Mouse (Mus musculus): ENCODE measurements around the gene Pou3f1. TPM values are rescaled to one million over a fixed set of nuclear protein-coding genes. Genes with fewer than 3 reads are reported as not detected.

The Pou3f1 gene
- polyA plus RNA-seq, 1 experiment from 2014 or later: 22.6 TPM

DNA sequence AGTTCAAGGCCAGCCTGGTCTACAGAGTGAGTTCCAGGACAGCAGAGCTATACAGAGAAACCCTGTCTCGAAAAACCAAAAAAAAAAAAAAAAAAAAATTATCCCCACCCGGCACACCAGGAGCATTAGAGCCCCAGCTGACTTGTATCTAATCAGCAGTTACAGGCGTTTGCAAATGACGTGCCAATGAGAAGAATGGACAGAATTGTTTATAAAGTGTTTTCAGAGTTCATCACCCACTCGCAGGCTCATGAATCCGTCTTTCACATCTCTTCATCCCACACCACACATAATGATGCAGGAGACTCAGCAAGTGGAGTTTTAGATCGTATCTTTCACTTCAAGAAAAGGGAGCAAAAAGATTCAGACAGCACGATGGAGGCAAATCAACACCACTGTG lies 28.8 kb downstream of the Pou3f1 start:
- Histone ChIP-seq H3K4me2 (ENCODE audit: low read length) (no peak overlapping the region), H3K4me1 (ENCODE audit: control insufficient read depth, insufficient read depth, low read length) (no peaks in the 10 kb centered on the region), H3K9ac (replicated peaks; ENCODE audit: low read length) (no peak overlapping the region), H3K36me3 (ENCODE audit: control insufficient read depth, insufficient read depth, low read length) (peaks cover 62% of the 10 kb centered on the region), H3K4me3 (replicated peaks; ENCODE audit: low read depth, low read length) (no peak overlapping the region), H3K27me3 (ENCODE audit: control insufficient read depth, insufficient read depth, low read length) (no peaks in the 10 kb centered on the region), H3K27ac (replicated peaks; ENCODE audit: low read depth, low read length) (no peak overlapping the region), H3K9me3 (ENCODE audit: control insufficient read depth, low read length) (no peaks in the 10 kb centered on the region)
- ATAC-seq (ENCODE audit: low FRiP score, low TSS enrichment): no peak
- WGBS: 93% methylated on average over 8 of the region's 8 CpGs
- DNase-seq: no peak

DNA sequence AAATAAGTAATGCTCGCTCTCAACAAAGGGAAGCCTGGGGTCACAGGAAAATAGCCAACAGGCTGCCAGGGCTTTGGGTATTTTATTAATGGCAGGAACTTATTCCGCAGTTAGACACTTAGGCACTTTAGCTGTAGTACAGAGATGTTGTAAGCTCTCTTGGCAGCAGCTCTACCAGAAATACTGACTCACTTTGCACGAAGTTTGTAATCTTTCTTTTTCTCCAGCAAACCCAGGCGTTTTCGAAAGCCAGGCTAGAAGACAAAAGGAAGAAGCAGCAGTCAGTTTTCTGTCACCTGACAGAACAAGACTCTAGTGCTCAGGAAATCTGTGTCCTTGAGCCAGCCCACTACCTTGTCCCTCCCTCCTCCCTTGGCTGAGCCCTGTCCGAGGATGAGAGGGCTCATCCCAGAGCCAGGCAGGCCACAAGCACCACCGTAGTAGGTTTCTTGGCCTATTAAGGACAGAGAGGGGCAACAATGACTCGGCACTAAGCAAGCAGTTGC lies 29.3 kb downstream of the Pou3f1 start:
- Histone ChIP-seq H3K4me1 (ENCODE audit: control insufficient read depth, insufficient read depth, low read length) (no peaks in the 10 kb centered on the region), H3K4me2 (ENCODE audit: low read length) (no peak overlapping the region), H3K9me3 (ENCODE audit: control insufficient read depth, low read length) (no peaks in the 10 kb centered on the region), H3K4me3 (replicated peaks; ENCODE audit: low read depth, low read length) (no peak overlapping the region), H3K27ac (replicated peaks; ENCODE audit: low read depth, low read length) (no peak overlapping the region), H3K27me3 (ENCODE audit: control insufficient read depth, insufficient read depth, low read length) (no peaks in the 10 kb centered on the region), H3K9ac (replicated peaks; ENCODE audit: low read length) (no peak overlapping the region), H3K36me3 (ENCODE audit: control insufficient read depth, insufficient read depth, low read length) (peaks cover 59% of the 10 kb centered on the region)
- 90% methylated on average over 8 of the region's 8 CpGs for whole genome bisulfite sequencing
- DNase-seq: no peak
- ATAC-seq (ENCODE audit: low FRiP score, low TSS enrichment): no peak

DNA sequence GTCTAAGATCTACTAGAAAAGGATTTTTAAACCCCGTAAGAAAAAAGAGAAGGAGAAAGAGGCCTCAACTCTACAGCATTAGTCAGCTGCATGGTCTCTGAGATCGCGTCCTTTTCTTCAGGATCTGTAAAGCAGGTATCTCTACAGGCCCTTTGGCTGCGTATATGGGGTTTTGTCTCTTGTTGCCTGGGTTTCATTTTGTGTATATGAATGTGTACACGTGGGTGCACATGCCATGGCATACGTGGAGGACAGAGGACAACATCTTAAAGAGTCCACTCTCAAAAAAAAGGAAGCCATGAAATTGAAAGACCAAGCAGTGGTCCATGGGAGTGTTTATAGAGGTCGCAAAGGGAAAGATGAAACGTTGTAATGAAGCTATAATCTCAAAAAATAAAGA lies 34.8 kb downstream of the Pou3f1 start:
- Histone ChIP-seq H3K4me2 (ENCODE audit: low read length) (no peak overlapping the region), H3K36me3 (ENCODE audit: control insufficient read depth, insufficient read depth, low read length) (peaks cover 11% of the 10 kb centered on the region; the same call in 1 of the 2 replicates), H3K4me3 (replicated peaks; ENCODE audit: low read depth, low read length) (no peak overlapping the region), H3K9ac (replicated peaks; ENCODE audit: low read length) (no peak overlapping the region), H3K9me3 (ENCODE audit: control insufficient read depth, low read length) (no peaks in the 10 kb centered on the region), H3K27me3 (ENCODE audit: control insufficient read depth, insufficient read depth, low read length) (0 out of 2 replicates have a peak, but pooled peaks cover 4% of the 10 kb centered on the region), H3K27ac (replicated peaks; ENCODE audit: low read depth, low read length) (no peak overlapping the region), H3K4me1 (ENCODE audit: control insufficient read depth, insufficient read depth, low read length) (peaks cover 13% of the 10 kb centered on the region)
- no peak for ATAC-seq (ENCODE audit: low FRiP score, low TSS enrichment)
- WGBS: 91% methylated on average over 8 of the region's 8 CpGs
- DNase-seq: no peak

DNA sequence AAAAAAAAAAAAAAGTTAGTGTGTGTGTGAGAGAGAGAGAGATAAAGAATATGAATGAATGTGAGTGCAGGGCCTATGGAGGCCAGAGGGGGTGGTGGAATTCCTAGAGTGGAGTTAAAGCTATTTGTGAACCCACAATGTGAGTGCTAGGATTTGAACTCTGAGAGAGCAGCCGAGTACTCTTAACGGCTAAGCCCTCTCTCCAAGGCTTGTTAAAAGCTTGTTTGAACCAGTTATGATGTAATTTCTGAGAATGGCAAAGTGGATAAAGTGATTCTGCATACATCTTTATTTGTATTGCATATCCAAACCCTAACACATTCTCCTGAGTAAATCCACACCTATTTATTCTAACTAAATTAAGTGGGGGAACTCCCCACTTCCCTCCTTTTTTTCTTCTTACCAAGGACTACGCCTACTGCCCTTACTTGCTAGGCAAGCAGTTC lies 35.8 kb downstream of the Pou3f1 start:
- Histone ChIP-seq H3K27ac (replicated peaks; ENCODE audit: low read depth, low read length) (no peak overlapping the region), H3K27me3 (ENCODE audit: control insufficient read depth, insufficient read depth, low read length) (0 out of 2 replicates have a peak, but pooled peaks cover 4% of the 10 kb centered on the region), H3K9ac (replicated peaks; ENCODE audit: low read length) (peak overlapping the region; percentile 67), H3K9me3 (ENCODE audit: control insufficient read depth, low read length) (no peaks in the 10 kb centered on the region), H3K4me2 (ENCODE audit: low read length) (peak overlapping the region; percentile 85), H3K4me3 (replicated peaks; ENCODE audit: low read depth, low read length) (peak overlapping the region; percentile 57), H3K4me1 (ENCODE audit: control insufficient read depth, insufficient read depth, low read length) (peaks cover 13% of the 10 kb centered on the region), H3K36me3 (ENCODE audit: control insufficient read depth, insufficient read depth, low read length) (peaks cover 3% of the 10 kb centered on the region; the same call in 1 of the 2 replicates)
- ATAC-seq (ENCODE audit: low FRiP score, low TSS enrichment) (no peak), DNase-seq (no peak)
- WGBS: 75% methylated on average over 3 of the region's 3 CpGs

DNA sequence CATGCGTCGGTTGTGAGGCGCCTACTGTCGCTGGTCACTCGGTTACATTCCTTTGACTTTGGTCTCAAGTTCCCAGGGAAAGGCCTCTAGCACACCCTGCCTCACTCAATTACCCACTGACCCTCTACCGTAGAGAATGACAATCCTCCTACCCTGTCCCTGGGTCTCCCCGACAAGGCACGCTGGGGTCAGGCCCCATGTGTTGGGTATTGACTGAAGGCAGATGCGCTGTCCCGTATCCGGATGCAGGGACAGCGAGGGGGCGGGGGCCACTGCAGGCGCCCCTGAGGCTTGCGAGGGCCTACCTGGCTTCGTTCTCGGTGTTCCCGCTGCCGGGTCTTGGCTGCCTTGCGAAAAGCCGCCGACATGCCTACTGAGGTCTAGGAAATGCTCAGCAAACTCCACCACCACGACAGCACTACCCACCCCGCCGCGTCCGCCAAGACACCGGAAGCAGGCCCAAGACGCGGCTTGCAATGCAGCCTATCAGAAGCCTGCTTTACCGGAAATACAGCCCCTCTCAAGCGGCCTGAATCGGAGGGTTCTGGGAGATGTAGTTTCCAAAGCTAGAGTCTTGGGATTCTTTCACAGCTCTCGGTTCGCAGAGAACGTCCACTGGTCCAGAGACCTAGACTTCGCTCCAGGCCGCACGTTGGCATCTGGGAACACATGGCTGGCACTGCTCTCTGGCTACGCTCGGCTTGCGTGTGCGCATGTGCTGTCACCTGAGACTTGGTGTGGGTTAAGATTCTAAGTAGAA lies 36.7 kb downstream of the Pou3f1 start, which contains the start of gene Utp11:
Gene Utp11 (minus strand): TSS at position 466 of the 760 bp plus-strand sequence.
- ATAC-seq (ENCODE audit: low FRiP score, low TSS enrichment): peak; percentile 96
- 1% methylated on average over 43 of the region's 43 CpGs for WGBS
- peak; percentile 95 for DNase-seq

DNA sequence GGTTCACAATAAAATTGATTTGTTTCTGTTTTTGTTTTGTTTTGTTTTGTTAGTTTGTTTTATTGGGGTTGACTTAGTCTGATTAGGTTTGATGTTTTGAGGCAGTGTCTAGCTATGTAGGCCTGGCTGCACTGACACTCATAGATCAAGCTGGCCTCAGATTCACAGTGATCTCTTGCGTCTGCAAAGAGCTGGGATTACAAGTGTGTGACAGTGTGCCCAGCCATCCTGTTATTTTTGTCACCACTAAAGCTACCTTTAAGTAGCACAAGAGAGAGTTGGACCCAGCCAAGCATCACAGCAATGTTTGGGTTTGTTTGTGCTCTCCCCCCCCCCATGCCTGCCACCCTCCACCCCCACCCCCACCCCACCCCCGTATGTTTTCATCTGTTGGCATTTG lies 38.0 kb downstream of the Pou3f1 start:
- ATAC-seq (ENCODE audit: low FRiP score, low TSS enrichment) (no peak), DNase-seq (no peak)
- Histone ChIP-seq H3K9ac (replicated peaks; ENCODE audit: low read length) (no peak overlapping the region), H3K4me1 (ENCODE audit: control insufficient read depth, insufficient read depth, low read length) (peaks cover 13% of the 10 kb centered on the region), H3K4me3 (replicated peaks; ENCODE audit: low read depth, low read length) (no peak overlapping the region), H3K4me2 (ENCODE audit: low read length) (no peak overlapping the region), H3K36me3 (ENCODE audit: control insufficient read depth, insufficient read depth, low read length) (0 out of 2 replicates have a peak, but pooled peaks cover 3% of the 10 kb centered on the region), H3K27me3 (ENCODE audit: control insufficient read depth, insufficient read depth, low read length) (0 out of 2 replicates have a peak, but pooled peaks cover 4% of the 10 kb centered on the region), H3K27ac (replicated peaks; ENCODE audit: low read depth, low read length) (no peak overlapping the region), H3K9me3 (ENCODE audit: control insufficient read depth, low read length) (no peaks in the 10 kb centered on the region)
- WGBS: 79% methylated on average over 2 of the region's 2 CpGs

More for the DNA sequence above, 36.7 kb downstream of the Pou3f1 start, which contains the start of gene Utp11:
- peaks cover 13% of the 10 kb centered on the region for H3K4me1 ChIP-seq (ENCODE audit: control insufficient read depth, insufficient read depth, low read length)
- H3K9ac ChIP-seq (replicated peaks; ENCODE audit: low read length): peak within 1 kb of the TSS; percentile 67
- H3K4me3 ChIP-seq (replicated peaks; ENCODE audit: low read depth, low read length): peak within 1 kb of the TSS; percentile 57
- H3K36me3 ChIP-seq (ENCODE audit: control insufficient read depth, insufficient read depth, low read length): 0 out of 2 replicates have a peak, but pooled peaks cover 3% of the 10 kb centered on the region
- H3K9me3 ChIP-seq (ENCODE audit: control insufficient read depth, low read length): no peaks in the 10 kb centered on the region
- H3K27ac ChIP-seq (replicated peaks; ENCODE audit: low read depth, low read length): peak within 1 kb of the TSS; percentile 46; the same call in 1 of the 2 replicates
- H3K4me2 ChIP-seq (ENCODE audit: low read length): peak within 1 kb of the TSS; percentile 85
- H3K27me3 ChIP-seq (ENCODE audit: control insufficient read depth, insufficient read depth, low read length): 0 out of 2 replicates have a peak, but pooled peaks cover 4% of the 10 kb centered on the region

DNA sequence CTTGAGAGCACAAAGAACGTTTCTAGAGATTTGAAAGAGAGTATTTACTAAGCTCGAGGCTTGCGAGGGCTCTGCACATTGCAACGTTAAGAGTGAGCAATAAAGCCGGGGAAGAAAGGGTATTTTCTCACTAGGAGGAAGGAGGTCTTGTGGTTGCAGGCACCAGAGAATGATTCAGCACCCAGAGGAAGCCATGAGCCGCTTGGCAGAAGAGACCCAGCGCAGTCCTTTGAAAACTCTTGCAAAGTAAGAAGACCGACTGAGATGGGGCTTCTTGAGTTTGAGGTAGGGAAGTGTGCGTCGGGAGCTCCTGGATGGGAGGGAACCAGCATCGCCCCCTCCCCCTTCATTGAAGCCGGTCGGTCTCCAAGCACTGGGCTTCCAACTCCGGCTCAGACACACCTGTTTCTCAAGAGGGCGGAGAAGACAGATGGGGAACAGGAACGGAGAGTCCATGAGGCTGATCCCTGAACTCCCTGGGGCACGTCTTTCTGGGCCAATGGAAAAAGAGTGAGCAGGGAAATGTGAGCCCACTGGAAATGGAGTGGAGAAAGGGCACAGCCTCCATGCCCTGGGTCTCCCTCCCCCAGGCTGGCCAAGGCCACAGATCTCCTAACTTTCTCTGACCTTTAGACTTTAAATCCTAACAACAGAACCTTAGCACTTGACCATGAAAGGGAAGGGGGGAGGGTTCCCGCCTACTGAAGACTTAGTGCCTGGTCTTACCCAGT lies 39.3 kb downstream of the Pou3f1 start:
- Histone ChIP-seq H3K27me3 (ENCODE audit: control insufficient read depth, insufficient read depth, low read length) (peaks cover 7% of the 10 kb centered on the region; the same call in 1 of the 2 replicates), H3K4me2 (ENCODE audit: low read length) (no peak overlapping the region), H3K4me1 (ENCODE audit: control insufficient read depth, insufficient read depth, low read length) (peaks cover 20% of the 10 kb centered on the region), H3K36me3 (ENCODE audit: control insufficient read depth, insufficient read depth, low read length) (0 out of 2 replicates have a peak, but pooled peaks cover 1% of the 10 kb centered on the region), H3K9ac (replicated peaks; ENCODE audit: low read length) (no peak overlapping the region), H3K4me3 (replicated peaks; ENCODE audit: low read depth, low read length) (no peak overlapping the region), H3K27ac (replicated peaks; ENCODE audit: low read depth, low read length) (no peak overlapping the region), H3K9me3 (ENCODE audit: control insufficient read depth, low read length) (no peaks in the 10 kb centered on the region)
- DNase-seq (no peak), ATAC-seq (ENCODE audit: low FRiP score, low TSS enrichment) (no peak)
- WGBS: 15% methylated on average over 18 of the region's 18 CpGs

DNA sequence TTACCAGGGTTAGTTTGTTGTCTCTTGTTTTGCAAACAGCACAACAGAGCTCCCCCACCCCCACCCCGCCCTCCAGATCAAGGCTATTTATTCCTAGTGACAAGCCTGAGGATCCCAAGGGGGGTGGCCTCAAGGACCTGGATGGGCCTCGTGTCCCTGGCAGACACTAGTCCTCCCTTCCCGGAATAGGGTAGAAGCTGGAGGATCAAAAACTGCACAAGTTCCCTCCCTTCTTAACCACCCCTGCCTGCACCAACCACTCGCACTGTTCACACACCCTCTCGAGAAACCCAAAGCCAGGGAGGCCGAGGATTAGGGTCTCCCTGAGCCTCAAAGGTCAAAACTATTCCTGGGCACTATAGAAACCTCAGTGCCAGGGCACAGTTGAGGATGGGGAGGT lies 43.2 kb downstream of the Pou3f1 start:
- Histone ChIP-seq H3K27me3 (ENCODE audit: control insufficient read depth, insufficient read depth, low read length) (peaks cover 9% of the 10 kb centered on the region; the same call in 1 of the 2 replicates), H3K4me2 (ENCODE audit: low read length) (peak overlapping the region; percentile 99), H3K27ac (replicated peaks; ENCODE audit: low read depth, low read length) (no peak overlapping the region), H3K4me3 (replicated peaks; ENCODE audit: low read depth, low read length) (no peak overlapping the region; the same call in 1 of the 2 replicates), H3K4me1 (ENCODE audit: control insufficient read depth, insufficient read depth, low read length) (peaks cover 19% of the 10 kb centered on the region), H3K36me3 (ENCODE audit: control insufficient read depth, insufficient read depth, low read length) (no peaks in the 10 kb centered on the region), H3K9me3 (ENCODE audit: control insufficient read depth, low read length) (no peaks in the 10 kb centered on the region), H3K9ac (replicated peaks; ENCODE audit: low read length) (peak overlapping the region; percentile 60; the same call in 1 of the 2 replicates)
- DNase-seq (no peak), ATAC-seq (ENCODE audit: low FRiP score, low TSS enrichment) (no peak)
- WGBS: 5% methylated on average over 6 of the region's 6 CpGs

All from midbrain, embryonic 14.5 days (tissue).